Mouse (Mus musculus) G1E (cell line): ENCODE data around the gene Cox7a1. TPM values are rescaled to one million over a fixed set of nuclear protein-coding genes. Genes with fewer than 3 reads are reported as not detected.

Experiments
- ATAC-seq: 2 replicates; pipeline ENCODE4 v1.8.0; 2016; ENCODE audit warnings: mild to moderate bottlenecking; ENCODE audit not compliant: insufficient number of reproducible peaks, poor library complexity, low FRiP score, severe bottlenecking; ENCODE audit errors: extremely low read depth
- DNase-seq: peaks from one replicate; pipeline ENCODE4 v3.0.0; 2012; ENCODE audit warnings: low spot score
- H3K27me3 ChIP-seq: 2 replicates; pipeline ENCODE4 v1.6.1; 2012; ENCODE audit warnings: mild to moderate bottlenecking, low read length, inconsistent platforms; ENCODE audit not compliant: insufficient read depth
- H3K36me3 ChIP-seq: replicated peaks from 2 replicates; pipeline ENCODE3; 2012; ENCODE audit warnings: mild to moderate bottlenecking, inconsistent platforms
- H3K4me1 ChIP-seq: 2 replicates; pipeline ENCODE4 v1.6.1; 2012; ENCODE audit warnings: low read depth, low read length, inconsistent platforms, mixed read lengths; ENCODE audit not compliant: insufficient read depth
- H3K4me3 ChIP-seq: 2 replicates; pipeline ENCODE4 v1.5.1; 2012; ENCODE audit warnings: low read depth, mild to moderate bottlenecking, inconsistent platforms, low read length, moderate library complexity, mixed read lengths
- H3K9me3 ChIP-seq: replicated peaks from 2 replicates; pipeline ENCODE4 v1.6.1; 2012; ENCODE audit warnings: inconsistent platforms
- CTCF ChIP-seq: IDR thresholded peaks from 2 replicates; pipeline ENCODE4 v1.5.1; 2012; ENCODE audit warnings: low read depth, low read length, inconsistent platforms, mixed read lengths
- GATA1 ChIP-seq: IDR thresholded peaks from 2 replicates; pipeline ENCODE4 v1.6.1; 2012; ENCODE audit warnings: borderline replicate concordance, low read length, inconsistent platforms, mixed read lengths
- GATA2 ChIP-seq: IDR thresholded peaks from 2 replicates; pipeline ENCODE4 v1.6.1; 2012; ENCODE audit warnings: low read depth, low read length, inconsistent platforms, borderline replicate concordance
- POLR2AphosphoS5 ChIP-seq: IDR thresholded peaks from 2 replicates; pipeline ENCODE4 v1.6.1; 2012; ENCODE audit warnings: low read depth, low read length, inconsistent platforms; ENCODE audit not compliant: insufficient replicate concordance
- TAL1 ChIP-seq: conservative IDR thresholded peaks from 2 replicates; pipeline ENCODE4 v1.6.1; 2012; ENCODE audit warnings: low read depth, low read length, inconsistent platforms, mixed read lengths
- polyA plus RNA-seq: library from polyadenylated mRNA; stranded (reverse); fragments of >175 nt; gene quantifications from 2 replicates; pipeline ENCODE4 v1.2.3, GENCODE M21; 2012
- total RNA-seq, 2 experiments: library from RNA; stranded (forward) in 1 of 2; stranded (reverse) in 1 of 2; fragments of 200-1000 nt in 1 of 2; fragments of >200 nt in 1 of 2; fragmentation: Nextera tagmentation in 1 of 2; gene quantifications; 2 replicates each; pipeline ENCODE4 v1.2.3; 2014 to 2017

Cox7a1 gene
- total and polyA plus RNA-seq, 3 experiments, result 16.0 to 57.0 (median 32.4) TPM

GRCm38 (mm10) chr7:30235625-30236024 lies 51.7 kb downstream of the Cox7a1 start, which contains the start of gene Ovol3:
Ovol3 (minus strand) TSS chr7:30235725.
- no peak for ATAC-seq
- TF ChIP-seq GATA2 (no peak), POLR2AphosphoS5 (no peak), TAL1 (no peak), GATA1 (no peak), CTCF (no peak)
- peaks cover 33% of the 10 kb centered on the region for H3K4me1 ChIP-seq
- H3K36me3 ChIP-seq, result peaks cover 47% of the 10 kb centered on the region
- H3K4me3 ChIP-seq, result no peak within 1 kb of the TSS
- H3K27me3 ChIP-seq, result no peaks in the 10 kb centered on the region
- H3K9me3 ChIP-seq, result no peaks in the 10 kb centered on the region
- DNase-seq, result no peak

Other genes with a start within 250 kb of the Cox7a1 start
Only the 20 nearest of the 24 such genes appear.
- 18.6 and 22.0 TPM in 2 replicates for gene Zfp568, start 200.2 kb upstream of the Cox7a1 start, total RNA-seq (2014; fragmentation: Nextera tagmentation)
- gene Zfp568, start 200.2 kb upstream of the Cox7a1 start, total RNA-seq (2017), result 24.4 and 26.2 TPM in 2 replicates
- 3.9 and 5.1 TPM in 2 replicates for gene Zfp568, start 200.2 kb upstream of the Cox7a1 start, polyA plus RNA-seq
- gene Zfp14, start 132.8 kb upstream of the Cox7a1 start, total RNA-seq (2014; fragmentation: Nextera tagmentation), result not detected in 2 replicates
- gene Zfp14, start 132.8 kb upstream of the Cox7a1 start, total RNA-seq (2017), result 0.05 and 0.17 TPM in 2 replicates
- gene Zfp14, start 132.8 kb upstream of the Cox7a1 start, polyA plus RNA-seq, result not detected in 2 replicates
- 2.7 and 5.9 TPM in 2 replicates for gene Zfp82, start 111.2 kb upstream of the Cox7a1 start, total RNA-seq (2014; fragmentation: Nextera tagmentation)
- 3.5 and 4.2 TPM in 2 replicates for gene Zfp82, start 111.2 kb upstream of the Cox7a1 start, total RNA-seq (2017)
- 0.17 and 0.25 TPM in 2 replicates for gene Zfp82, start 111.2 kb upstream of the Cox7a1 start, polyA plus RNA-seq
- 0.90 TPM in 1 of 2 replicates, not detected in the other for gene Gm26920, start 93.7 kb upstream of the Cox7a1 start, total RNA-seq (2014; fragmentation: Nextera tagmentation)
- gene Gm26920, start 93.7 kb upstream of the Cox7a1 start, total RNA-seq (2017), result not detected in 2 replicates
- gene Gm26920, start 93.7 kb upstream of the Cox7a1 start, polyA plus RNA-seq, result not detected in 2 replicates
- 5.6 and 7.5 TPM in 2 replicates for gene Zfp566, start 93.6 kb upstream of the Cox7a1 start, total RNA-seq (2014; fragmentation: Nextera tagmentation)
- 2.0 and 2.8 TPM in 2 replicates for gene Zfp566, start 93.6 kb upstream of the Cox7a1 start, total RNA-seq (2017)
- 1.8 TPM in 2 replicates for gene Zfp566, start 93.6 kb upstream of the Cox7a1 start, polyA plus RNA-seq
- 29.5 and 36.0 TPM in 2 replicates for gene Zfp260, start 89.4 kb upstream of the Cox7a1 start, total RNA-seq (2014; fragmentation: Nextera tagmentation)
- 22.9 and 24.6 TPM in 2 replicates for gene Zfp260, start 89.4 kb upstream of the Cox7a1 start, total RNA-seq (2017)
- gene Zfp260, start 89.4 kb upstream of the Cox7a1 start, polyA plus RNA-seq, result 0.15 and 0.30 TPM in 2 replicates
- 5.8 and 8.7 TPM in 2 replicates for gene Zfp382, start 62.2 kb upstream of the Cox7a1 start, total RNA-seq (2014; fragmentation: Nextera tagmentation)
- gene Zfp382, start 62.2 kb upstream of the Cox7a1 start, total RNA-seq (2017), result 6.7 and 6.8 TPM in 2 replicates
- gene Zfp382, start 62.2 kb upstream of the Cox7a1 start, polyA plus RNA-seq, result 2.4 and 2.6 TPM in 2 replicates
- gene Zfp146, start 14.4 kb upstream of the Cox7a1 start, total RNA-seq (2014; fragmentation: Nextera tagmentation), result 123 and 124 TPM in 2 replicates
- gene Zfp146, start 14.4 kb upstream of the Cox7a1 start, total RNA-seq (2017), result 74.8 and 77.9 TPM in 2 replicates
- gene Zfp146, start 14.4 kb upstream of the Cox7a1 start, polyA plus RNA-seq, result 4.6 and 12.7 TPM in 2 replicates
- 313 and 371 TPM in 2 replicates for gene Capns1, start 14.7 kb downstream of the Cox7a1 start, total RNA-seq (2014; fragmentation: Nextera tagmentation)
- 182 and 204 TPM in 2 replicates for gene Capns1, start 14.7 kb downstream of the Cox7a1 start, total RNA-seq (2017)
- 98.4 and 131 TPM in 2 replicates for gene Capns1, start 14.7 kb downstream of the Cox7a1 start, polyA plus RNA-seq
- 23.0 and 34.5 TPM in 2 replicates for gene Polr2i, start 47.8 kb downstream of the Cox7a1 start, total RNA-seq (2014; fragmentation: Nextera tagmentation)
- gene Polr2i, start 47.8 kb downstream of the Cox7a1 start, total RNA-seq (2017), result 58.7 and 66.6 TPM in 2 replicates
- gene Polr2i, start 47.8 kb downstream of the Cox7a1 start, polyA plus RNA-seq, result 66.9 and 79.0 TPM in 2 replicates
- 18.9 and 19.7 TPM in 2 replicates for gene Tbcb, start 48.1 kb downstream of the Cox7a1 start, total RNA-seq (2014; fragmentation: Nextera tagmentation)
- gene Tbcb, start 48.1 kb downstream of the Cox7a1 start, total RNA-seq (2017), result 30.8 and 38.1 TPM in 2 replicates
- gene Tbcb, start 48.1 kb downstream of the Cox7a1 start, polyA plus RNA-seq, result 20.7 and 38.1 TPM in 2 replicates
- not detected in 2 replicates for gene Ovol3, start 51.6 kb downstream of the Cox7a1 start, total RNA-seq (2014; fragmentation: Nextera tagmentation)
- not detected in 2 replicates for gene Ovol3, start 51.6 kb downstream of the Cox7a1 start, total RNA-seq (2017)
- gene Ovol3, start 51.6 kb downstream of the Cox7a1 start, polyA plus RNA-seq, result not detected in 2 replicates
- gene Thap8, start 96.0 kb downstream of the Cox7a1 start, total RNA-seq (2014; fragmentation: Nextera tagmentation), result 1.4 and 2.2 TPM in 2 replicates
- 0.64 and 1.1 TPM in 2 replicates for gene Thap8, start 96.0 kb downstream of the Cox7a1 start, total RNA-seq (2017)
- gene Thap8, start 96.0 kb downstream of the Cox7a1 start, polyA plus RNA-seq, result 0.10 TPM in 1 of 2 replicates, not detected in the other
- 16.5 and 57.9 TPM in 2 replicates for gene Wdr62, start 96.3 kb downstream of the Cox7a1 start, total RNA-seq (2014; fragmentation: Nextera tagmentation)
- gene Wdr62, start 96.3 kb downstream of the Cox7a1 start, total RNA-seq (2017), result 7.0 and 8.2 TPM in 2 replicates
- gene Wdr62, start 96.3 kb downstream of the Cox7a1 start, polyA plus RNA-seq, result 40.3 and 59.1 TPM in 2 replicates
- not detected in 2 replicates for gene Clip3, start 107.6 kb downstream of the Cox7a1 start, total RNA-seq (2014; fragmentation: Nextera tagmentation)
- gene Clip3, start 107.6 kb downstream of the Cox7a1 start, total RNA-seq (2017), result 0.33 TPM in 1 of 2 replicates, not detected in the other
- gene Clip3, start 107.6 kb downstream of the Cox7a1 start, polyA plus RNA-seq, result not detected in 2 replicates
- 17.2 and 22.1 TPM in 2 replicates for gene Alkbh6, start 124.6 kb downstream of the Cox7a1 start, total RNA-seq (2014; fragmentation: Nextera tagmentation)
- gene Alkbh6, start 124.6 kb downstream of the Cox7a1 start, total RNA-seq (2017), result 18.5 and 24.1 TPM in 2 replicates
- gene Alkbh6, start 124.6 kb downstream of the Cox7a1 start, polyA plus RNA-seq, result 44.2 and 52.2 TPM in 2 replicates
- 2.1 and 5.4 TPM in 2 replicates for gene Syne4, start 130.7 kb downstream of the Cox7a1 start, total RNA-seq (2014; fragmentation: Nextera tagmentation)
- 1.0 and 2.6 TPM in 2 replicates for gene Syne4, start 130.7 kb downstream of the Cox7a1 start, total RNA-seq (2017)
- gene Syne4, start 130.7 kb downstream of the Cox7a1 start, polyA plus RNA-seq, result 2.8 and 4.0 TPM in 2 replicates
- gene E130208F15Rik, start 137.6 kb downstream of the Cox7a1 start, total RNA-seq (2014; fragmentation: Nextera tagmentation), result 1.3 and 1.6 TPM in 2 replicates
- 2.3 and 2.4 TPM in 2 replicates for gene E130208F15Rik, start 137.6 kb downstream of the Cox7a1 start, total RNA-seq (2017)
- 0.49 and 0.85 TPM in 2 replicates for gene E130208F15Rik, start 137.6 kb downstream of the Cox7a1 start, polyA plus RNA-seq
- gene Sdhaf1, start 139.8 kb downstream of the Cox7a1 start, total RNA-seq (2014; fragmentation: Nextera tagmentation), result 4.1 and 4.3 TPM in 2 replicates
- gene Sdhaf1, start 139.8 kb downstream of the Cox7a1 start, total RNA-seq (2017), result 8.9 and 11.4 TPM in 2 replicates
- gene Sdhaf1, start 139.8 kb downstream of the Cox7a1 start, polyA plus RNA-seq, result 9.2 and 11.7 TPM in 2 replicates
- not detected in 2 replicates for gene Lrfn3, start 178.6 kb downstream of the Cox7a1 start, total RNA-seq (2014; fragmentation: Nextera tagmentation)
- 0.11 and 0.12 TPM in 2 replicates for gene Lrfn3, start 178.6 kb downstream of the Cox7a1 start, total RNA-seq (2017)
- not detected in 2 replicates for gene Lrfn3, start 178.6 kb downstream of the Cox7a1 start, polyA plus RNA-seq